7 mouse cellular contexts compared by ENCODE assay signal in genomic region chr2:130577632-130578031, GRCm38 (mm10). TPM values are rescaled to one million over a fixed set of nuclear protein-coding genes. Genes with fewer than 3 reads are reported as not detected.
DNase-seq lines count a peak whose midpoint lies in the region; ATAC-seq and TF ChIP-seq lines count a peak whose summit lies in the region.

No protein-coding gene starts in this region.

- H3K36me3 ChIP-seq in C2C12 (ENCODE audit: control insufficient read depth, insufficient read depth) = no peaks in the 10 kb centered on the region
- H3K36me3 ChIP-seq in forebrain, embryonic 14.5 days (ENCODE audit: control insufficient read depth, insufficient read depth, low read length) = no peaks in the 10 kb centered on the region
- no peaks in the 10 kb centered on the region for H3K36me3 ChIP-seq in lung, embryonic 16.5 days (ENCODE audit: control insufficient read depth, insufficient read depth, low read length)

- H3K27ac ChIP-seq in forebrain, embryonic 14.5 days (ENCODE audit: low read depth, low read length) = no peak overlapping the region
- no peak overlapping the region for H3K27ac ChIP-seq in lung, embryonic 16.5 days (ENCODE audit: low read length)

- H3K9me3 ChIP-seq in forebrain, embryonic 14.5 days (replicated peaks; ENCODE audit: control insufficient read depth, low read length) = no peaks in the 10 kb centered on the region
- no peaks in the 10 kb centered on the region for H3K9me3 ChIP-seq in lung, embryonic 16.5 days (ENCODE audit: control insufficient read depth, low read length)

- no peaks in the 10 kb centered on the region for H3K4me1 ChIP-seq in forebrain, embryonic 14.5 days (ENCODE audit: control insufficient read depth, insufficient read depth, low read length)
- peaks cover 15% of the 10 kb centered on the region for H3K4me1 ChIP-seq in lung, embryonic 16.5 days (replicated peaks; ENCODE audit: control insufficient read depth, insufficient read depth, low read length)

- DNase-seq in R1 (ENCODE audit: low read depth, low spot score) = peak; percentile 35
- peak; percentile 31 for DNase-seq in forebrain, embryonic 14.5 days (ENCODE audit: low spot score)
- peak; percentile 82 to 85 for DNase-seq in kidney, adult 8-10 months
- peak; percentile 23 for DNase-seq in spleen, adult 12 weeks (ENCODE audit: low spot score)
- DNase-seq in left cerebral cortex, postnatal 4 days = no peak

- H3K79me3 ChIP-seq in C2C12 (ENCODE audit: low read depth) = no peaks in the 10 kb centered on the region

- H3K79me2 ChIP-seq in C2C12 (ENCODE audit: control insufficient read depth, insufficient read depth) = no peaks in the 10 kb centered on the region

- H3ac ChIP-seq in C2C12 (ENCODE audit: control insufficient read depth, insufficient read length, low read depth) = peak overlapping the region; percentile 27

- intact Hi-C loops in left cerebral cortex, postnatal 4 days (cut with DNase I) = no loop called here

- no peak overlapping the region for H3K4me3 ChIP-seq in C2C12 (ENCODE audit: insufficient read depth, poor library complexity, severe bottlenecking)
- no peak overlapping the region for H3K4me3 ChIP-seq in forebrain, embryonic 14.5 days (ENCODE audit: low read depth, low read length)
- 0 out of 2 replicates have a peak overlapping the region, but pooled peaks have one; percentile 3 for H3K4me3 ChIP-seq in lung, embryonic 16.5 days (ENCODE audit: low read length)

- no peak for TF ChIP-seq CTCF in C2C12 (IDR thresholded peaks at IDR 0.05; ENCODE audit: control insufficient read depth, insufficient read depth, insufficient read length)

- 2% methylated on average over 12 of the region's 12 CpGs for WGBS in forebrain, embryonic 14.5 days
- WGBS in lung, embryonic 16.5 days = 5% methylated on average over 12 of the region's 12 CpGs

- peak; percentile 49; the same call in 1 of the 2 replicates for ATAC-seq in forebrain, embryonic 14.5 days
- ATAC-seq in lung, embryonic 16.5 days (ENCODE audit: low read depth) = peak; percentile 29; the same call in 1 of the 2 replicates

- no peak overlapping the region; the same call in 1 of the 2 replicates for H3K4me2 ChIP-seq in forebrain, embryonic 14.5 days (ENCODE audit: low read length)
- peak overlapping the region; percentile 18; the same call in 1 of the 2 replicates for H3K4me2 ChIP-seq in lung, embryonic 16.5 days (ENCODE audit: low read depth, low read length)

- H3K9ac ChIP-seq in forebrain, embryonic 14.5 days (ENCODE audit: low read length) = no peak overlapping the region
- no peak overlapping the region for H3K9ac ChIP-seq in lung, embryonic 16.5 days (ENCODE audit: low read length)

- peaks cover 18% of the 10 kb centered on the region for H3K27me3 ChIP-seq in C2C12 (ENCODE audit: control insufficient read depth, insufficient read depth, insufficient read length)
- H3K27me3 ChIP-seq in forebrain, embryonic 14.5 days (replicated peaks; ENCODE audit: control insufficient read depth, insufficient read depth, low read length) = peaks cover 72% of the 10 kb centered on the region
- H3K27me3 ChIP-seq in lung, embryonic 16.5 days (ENCODE audit: control insufficient read depth, insufficient read depth, low read depth, low read length) = peaks cover 78% of the 10 kb centered on the region

TF ChIP-seq in C2C12, 6 proteins besides CTCF, POLR2A, EP300 and RAD21:
- TF ChIP-seq FOSL1 (IDR thresholded peaks at IDR 0.05; ENCODE audit: insufficient read depth, low read length, poor library complexity, severe bottlenecking) (no peak), MAX (IDR thresholded peaks at IDR 0.05) (peak; percentile 69), CEBPB (IDR thresholded peaks at IDR 0.05; ENCODE audit: low read depth) (no peak), MYOG (IDR thresholded peaks at IDR 0.05; ENCODE audit: control insufficient read depth, extremely low read depth, insufficient read length) (no peak), MYOD1 (IDR thresholded peaks at IDR 0.05; ENCODE audit: control insufficient read depth, insufficient read length, low read depth) (no peak), USF1 (IDR thresholded peaks at IDR 0.05; ENCODE audit: low read depth) (peak; percentile 97)

RNA-seq across cellular contexts. Expression of gene Oxt, which starts 1.7 kb away (rescaled TPM):
- not detected for polyA plus RNA-seq in C2C12 (2012; fragmentation: generic; extraction: Trizol)
- polyA plus RNA-seq in forebrain, embryonic 14.5 days (2014; fragmentation: Nextera tagmentation; extraction: Ambion mirVana) = 0.66 TPM in 1 of 2 replicates, not detected in the other
- not detected in 2 replicates for polyA plus RNA-seq in lung, embryonic 16.5 days (2015; fragmentation: Nextera tagmentation; extraction: Ambion mirVana)
- 1 to 10 TPM in 1 of 2 experiments, under 1 TPM in 1; 0.88 to 1.0 TPM for total RNA-seq in left cerebral cortex, postnatal 4 days (2021)

RNA-seq across cellular contexts. Expression of gene Avp, which starts 4.7 kb away (rescaled TPM):
- polyA plus RNA-seq in C2C12 (2012; fragmentation: generic; extraction: Trizol) = not detected
- polyA plus RNA-seq in forebrain, embryonic 14.5 days (2014; fragmentation: Nextera tagmentation; extraction: Ambion mirVana) = 17.7 and 27.0 TPM in 2 replicates
- polyA plus RNA-seq in lung, embryonic 16.5 days (2015; fragmentation: Nextera tagmentation; extraction: Ambion mirVana) = not detected in 2 replicates
- 10 to 100 TPM in 1 of 2 experiments, 1 to 10 TPM in 1; 2.1 to 21.1 TPM for total RNA-seq in left cerebral cortex, postnatal 4 days (2021)

RNA-seq across cellular contexts. Expression of gene Mrps26, which starts 14.1 kb away (rescaled TPM):
- polyA plus RNA-seq in C2C12 (2012; fragmentation: generic; extraction: Trizol) = 102 TPM
- 94.7 and 98.1 TPM in 2 replicates for polyA plus RNA-seq in forebrain, embryonic 14.5 days (2014; fragmentation: Nextera tagmentation; extraction: Ambion mirVana)
- 71.8 and 78.7 TPM in 2 replicates for polyA plus RNA-seq in lung, embryonic 16.5 days (2015; fragmentation: Nextera tagmentation; extraction: Ambion mirVana)
- 10 to 100 TPM; 56.6 to 60.0 TPM for total RNA-seq in left cerebral cortex, postnatal 4 days (2021)

RNA-seq across cellular contexts. Expression of gene Fastkd5, which starts 52.2 kb away (rescaled TPM):
- polyA plus RNA-seq in C2C12 (2012; fragmentation: generic; extraction: Trizol) = 6.9 TPM
- polyA plus RNA-seq in forebrain, embryonic 14.5 days (2014; fragmentation: Nextera tagmentation; extraction: Ambion mirVana) = 14.0 and 15.9 TPM in 2 replicates
- 15.4 and 16.6 TPM in 2 replicates for polyA plus RNA-seq in lung, embryonic 16.5 days (2015; fragmentation: Nextera tagmentation; extraction: Ambion mirVana)
- 1 to 10 TPM; 7.8 to 9.7 TPM for total RNA-seq in left cerebral cortex, postnatal 4 days (2021)

RNA-seq across cellular contexts. Expression of gene Ubox5, which starts 52.2 kb away (rescaled TPM):
- 5.2 TPM for polyA plus RNA-seq in C2C12 (2012; fragmentation: generic; extraction: Trizol)
- 13.0 and 14.9 TPM in 2 replicates for polyA plus RNA-seq in forebrain, embryonic 14.5 days (2014; fragmentation: Nextera tagmentation; extraction: Ambion mirVana)
- polyA plus RNA-seq in lung, embryonic 16.5 days (2015; fragmentation: Nextera tagmentation; extraction: Ambion mirVana) = 9.0 and 10.8 TPM in 2 replicates
- total RNA-seq in left cerebral cortex, postnatal 4 days (2021) = 1 to 10 TPM; 8.8 to 9.1 TPM

Comparison
In these comparisons a context has a peak if more than half of its experiments do, and no peak if none do; other contexts are left out.
1. RNA of gene Avp, which starts 4.7 kb away (polyA plus RNA-seq): 17.7 to 27.0 TPM in forebrain, embryonic 14.5 days; not detected in C2C12 (single experiment) and not detected in lung, embryonic 16.5 days; every median in the first group is over 10 times any median in the second.